Mouse (Mus musculus) limb, embryonic 14.5 days (tissue): ENCODE data around the gene Map3k10. TPM values are rescaled to one million over a fixed set of nuclear protein-coding genes. Genes with fewer than 3 reads are reported as not detected.
"Not testable (repeated sequence)": the region's sequence is repeated elsewhere in the genome, so short reads cannot be mapped to it uniquely, and the experiment has no call there.

Experiments used
- ATAC-seq: fragments of 200-750 bp; cut with Nextera tagmentation; 2 replicates; pipeline ENCODE4 v1.8.0; 2017; ENCODE audit warnings: low read depth, moderate number of reproducible peaks, moderate TSS enrichment; ENCODE audit not compliant: low FRiP score
- DNase-seq: peaks from one replicate; pipeline ENCODE4 v3.0.0-alpha.2; 2015; ENCODE audit warnings: low spot score
- H3K27ac ChIP-seq: fragments of 300-500 bp; sonication (generic); replicated peaks from 2 replicates; pipeline ENCODE4 v1.5.1; 2014; ENCODE audit warnings: low read depth, mild to moderate bottlenecking, low read length, moderate library complexity, mixed read lengths
- H3K27me3 ChIP-seq: fragments of 300-500 bp; sonication (generic); 2 replicates; pipeline ENCODE4 v1.6.1; 2014; ENCODE audit warnings: low read length, mixed read lengths; ENCODE audit not compliant: control insufficient read depth, insufficient read depth
- H3K36me3 ChIP-seq: fragments of 300-500 bp; sonication (generic); 2 replicates; pipeline ENCODE4 v1.6.1; 2014; ENCODE audit warnings: mild to moderate bottlenecking, low read length, moderate library complexity, mixed read lengths; ENCODE audit not compliant: control insufficient read depth, insufficient read depth
- H3K4me1 ChIP-seq: fragments of 300-500 bp; sonication (generic); 2 replicates; pipeline ENCODE4 v1.6.1; 2014; ENCODE audit warnings: antibody characterized with exemption, low read length, mixed read lengths; ENCODE audit not compliant: control insufficient read depth, insufficient read depth
- H3K4me2 ChIP-seq: fragments of 300-500 bp; sonication (generic); replicated peaks from 2 replicates; pipeline ENCODE4 v1.6.1; 2014; ENCODE audit warnings: low read depth, mild to moderate bottlenecking, low read length, moderate library complexity; ENCODE audit not compliant: severe bottlenecking
- H3K4me3 ChIP-seq: fragments of 300-500 bp; sonication (generic); replicated peaks from 2 replicates; pipeline ENCODE4 v1.5.1; 2014; ENCODE audit warnings: low read length
- H3K9ac ChIP-seq: fragments of 300-500 bp; sonication (generic); 2 replicates; pipeline ENCODE4 v1.6.1; 2014; ENCODE audit warnings: mild to moderate bottlenecking, low read depth, low read length, moderate library complexity; ENCODE audit not compliant: severe bottlenecking
- H3K9me3 ChIP-seq: fragments of 300-500 bp; sonication (generic); 2 replicates; pipeline ENCODE4 v1.6.1; 2016; ENCODE audit warnings: low read length; ENCODE audit not compliant: control insufficient read depth
- POLR2A ChIP-seq: fragments of 200-500 bp; IDR thresholded peaks from 2 replicates; pipeline ENCODE4 v1.8.0; 2012; ENCODE audit warnings: inconsistent platforms, mild to moderate bottlenecking, moderate library complexity, borderline replicate concordance; ENCODE audit not compliant: insufficient read depth, insufficient read length; ENCODE audit errors: extremely low read depth
- WGBS: fragments of 180-500 bp; shearing (Covaris S2); extraction: QIAGEN DNeasy Blood & Tissue Kit; methylation state at CpG from one replicate; pipeline ENCODE4 v1.1.7; 2014; 5-methylcytosine and 5-hydroxymethylcytosine counted together
- polyA plus RNA-seq, 2 experiments: library from polyadenylated mRNA; depleted of rRNA in 1 of 2; stranded (reverse) in 1 of 2; unstranded in 1 of 2; fragments of >200 nt; fragmentation: Nextera tagmentation in 1 of 2; extraction: Ambion mirVana in 1 of 2; gene quantifications; 2 replicates each; pipeline versions ENCODE4 v1.2.1 to v1.2.3; 2012 to 2014

The Map3k10 gene
- polyA plus RNA-seq, 2 experiments, result 8.8 to 34.4 TPM

DNA sequence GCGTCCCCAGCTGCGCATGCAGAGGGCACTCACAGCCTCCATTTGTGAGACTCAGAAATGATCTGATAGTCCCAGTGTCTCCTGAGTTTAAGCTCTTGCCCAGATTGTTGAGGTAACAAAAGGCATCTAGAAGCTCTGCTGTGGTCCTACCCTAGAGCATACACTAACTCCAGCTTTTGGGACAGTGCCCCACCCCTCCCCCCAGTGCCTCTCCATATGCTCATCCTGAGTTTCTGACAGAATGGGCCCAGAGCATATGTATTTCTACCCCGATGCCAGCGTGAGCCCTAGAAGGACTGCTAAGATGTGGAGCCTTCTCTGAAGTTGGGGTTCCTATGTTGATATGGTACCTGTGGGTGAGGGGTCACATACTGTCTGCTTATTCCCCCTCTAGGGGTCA is 43.0 kb downstream of the Map3k10 start:
- no peak for ATAC-seq
- H3K36me3 ChIP-seq, result peaks cover 86% of the 10 kb centered on the region
- no peak overlapping the region for H3K4me3 ChIP-seq
- H3K9me3 ChIP-seq, result no peaks in the 10 kb centered on the region
- H3K4me2 ChIP-seq, result no peak overlapping the region
- H3K4me1 ChIP-seq, result no peaks in the 10 kb centered on the region
- 93% methylated on average over 4 of the region's 4 CpGs for WGBS
- no peak for DNase-seq
- no peak overlapping the region for H3K9ac ChIP-seq
- no peaks in the 10 kb centered on the region for H3K27me3 ChIP-seq
- TF ChIP-seq POLR2A, result no peak
- H3K27ac ChIP-seq, result no peak overlapping the region

DNA sequence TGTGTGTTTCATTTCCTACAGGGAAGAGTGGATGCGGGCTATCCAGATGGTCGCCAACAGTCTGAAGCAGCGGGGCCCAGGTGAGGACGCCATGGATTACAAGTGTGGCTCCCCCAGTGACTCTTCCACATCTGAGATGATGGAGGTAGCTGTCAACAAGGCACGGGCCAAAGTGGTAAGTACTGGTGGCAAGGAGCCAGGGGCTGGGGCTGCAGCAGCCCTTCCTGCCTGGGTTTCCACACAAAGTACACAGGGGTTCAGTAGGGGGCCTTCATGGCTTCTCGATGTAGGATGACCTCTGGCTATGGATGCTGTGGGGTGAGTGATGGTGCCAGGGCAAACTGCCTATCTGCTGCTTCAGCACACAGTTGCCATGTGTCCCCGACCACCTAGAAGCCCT is 45.6 kb downstream of the Map3k10 start:
- not testable (repeated sequence) for H3K27me3 ChIP-seq, H3K4me2 ChIP-seq, H3K27ac ChIP-seq, H3K4me3 ChIP-seq, H3K4me1 ChIP-seq, DNase-seq, ATAC-seq, H3K9me3 ChIP-seq, H3K9ac ChIP-seq
- 93% methylated on average over 7 of the region's 7 CpGs for WGBS
- H3K36me3 ChIP-seq, result peaks cover 89% of the 10 kb centered on the region

DNA sequence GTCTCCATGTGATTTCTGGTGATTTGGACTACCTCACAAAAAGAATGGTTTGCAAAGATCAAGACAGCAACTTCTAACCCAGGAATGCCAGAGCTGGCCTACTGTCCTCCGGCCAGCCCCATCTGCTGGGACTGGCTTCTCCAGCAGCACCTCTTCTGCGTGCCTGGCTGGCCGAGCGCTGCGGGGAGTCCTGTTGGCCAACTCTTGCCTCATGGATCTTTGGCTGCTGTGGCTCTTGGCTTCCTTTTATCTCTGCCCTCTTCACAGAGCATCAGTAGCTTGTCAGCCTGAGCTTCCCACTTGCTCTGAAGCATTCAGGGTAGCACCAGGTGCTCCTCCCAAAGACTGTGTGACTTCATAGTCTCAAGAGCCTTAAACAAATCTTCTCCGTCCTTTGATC is 46.2 kb downstream of the Map3k10 start:
- no peak overlapping the region for H3K9ac ChIP-seq
- no peaks in the 10 kb centered on the region for H3K27me3 ChIP-seq
- no peak overlapping the region for H3K27ac ChIP-seq
- H3K4me2 ChIP-seq, result no peak overlapping the region
- ATAC-seq (no peak), DNase-seq (no peak)
- 96% methylated on average over 6 of the region's 6 CpGs for WGBS
- no peak overlapping the region for H3K4me3 ChIP-seq
- no peaks in the 10 kb centered on the region for H3K4me1 ChIP-seq
- no peaks in the 10 kb centered on the region for H3K9me3 ChIP-seq
- peaks cover 91% of the 10 kb centered on the region for H3K36me3 ChIP-seq
- TF ChIP-seq POLR2A, result no peak

DNA sequence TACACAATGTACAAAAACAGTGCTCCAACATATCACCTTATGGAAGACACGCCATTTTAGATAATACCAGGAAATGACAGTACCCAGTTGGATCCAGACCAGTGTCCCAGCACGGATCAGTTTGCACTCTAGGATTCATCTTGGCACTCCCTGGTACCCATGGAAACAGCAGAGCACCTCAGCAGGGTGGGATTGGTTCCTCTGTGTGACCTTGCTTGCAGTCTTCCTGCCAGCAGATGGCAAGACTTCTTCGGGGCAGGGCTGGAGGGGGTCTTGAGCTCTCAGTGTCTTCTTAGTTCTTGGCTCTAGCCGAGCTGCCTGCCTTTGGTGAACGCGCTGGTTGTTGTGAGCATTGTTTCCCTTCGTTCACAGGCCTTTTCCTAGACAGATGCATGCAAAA is 46.7 kb downstream of the Map3k10 start:
- Histone ChIP-seq H3K27ac (no peak overlapping the region), H3K36me3 (peaks cover 91% of the 10 kb centered on the region), H3K4me1 (no peaks in the 10 kb centered on the region), H3K9me3 (no peaks in the 10 kb centered on the region), H3K4me3 (no peak overlapping the region), H3K4me2 (no peak overlapping the region), H3K27me3 (no peaks in the 10 kb centered on the region), H3K9ac (no peak overlapping the region)
- no peak for ATAC-seq
- DNase-seq, result no peak
- 95% methylated on average over 7 of the region's 7 CpGs for whole genome bisulfite sequencing
- no peak for TF ChIP-seq POLR2A

DNA sequence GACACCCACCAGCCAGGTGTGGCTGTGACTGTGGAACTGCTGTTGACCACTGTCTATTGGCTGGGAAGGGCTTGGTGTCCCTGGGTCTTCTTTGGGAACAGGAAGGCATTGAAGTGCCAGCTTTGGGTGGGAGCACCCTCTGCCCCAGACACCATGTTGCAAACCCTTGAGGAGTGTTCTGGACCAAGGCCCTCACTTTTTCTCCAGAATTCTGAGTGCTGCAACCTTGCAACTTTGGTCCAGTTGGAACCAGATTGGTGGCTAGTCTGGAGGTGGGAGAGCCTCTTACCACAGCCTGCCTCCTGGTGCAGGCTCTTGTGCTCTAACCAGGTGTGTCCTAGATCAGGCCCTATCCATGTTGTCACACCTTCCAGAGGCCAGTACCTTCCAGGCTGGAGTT is 49.4 kb downstream of the Map3k10 start:
- no peak overlapping the region for H3K4me3 ChIP-seq
- peaks cover 87% of the 10 kb centered on the region for H3K36me3 ChIP-seq

DNA sequence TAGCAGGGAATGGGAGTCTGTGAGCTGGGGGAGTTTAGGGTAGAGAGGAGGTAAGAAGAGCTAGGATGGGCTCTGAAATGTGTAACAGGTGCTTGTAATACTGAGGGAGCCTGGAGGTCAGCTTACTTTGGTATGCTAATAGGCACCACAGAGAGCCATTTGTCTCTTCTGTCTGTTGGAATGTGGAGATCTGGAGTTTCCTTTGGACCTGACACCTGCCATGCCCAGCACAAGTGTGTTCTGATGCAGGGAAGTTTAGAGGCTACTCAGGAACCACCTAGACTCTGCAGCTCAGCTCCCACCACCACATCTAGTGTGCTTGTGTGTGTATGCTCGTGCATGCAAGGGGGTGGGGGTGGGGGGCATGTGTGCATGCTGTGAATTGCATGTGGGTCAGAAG is 52.2 kb downstream of the Map3k10 start:
- Histone ChIP-seq H3K27ac (no peak overlapping the region), H3K27me3 (no peaks in the 10 kb centered on the region), H3K9me3 (no peaks in the 10 kb centered on the region), H3K4me3 (no peak overlapping the region), H3K9ac (no peak overlapping the region), H3K4me1 (no peaks in the 10 kb centered on the region), H3K4me2 (no peak overlapping the region), H3K36me3 (peaks cover 87% of the 10 kb centered on the region)
- no peak for ATAC-seq
- DNase-seq, result no peak
- WGBS, result 77% methylated on average over 1 of the region's 1 CpGs
- TF ChIP-seq POLR2A, result no peak

More for the DNA sequence above, 49.4 kb downstream of the Map3k10 start:
- Histone ChIP-seq H3K27me3 (no peaks in the 10 kb centered on the region), H3K9ac (no peak overlapping the region), H3K9me3 (no peaks in the 10 kb centered on the region), H3K27ac (no peak overlapping the region), H3K4me2 (no peak overlapping the region), H3K4me1 (no peaks in the 10 kb centered on the region)
- no peak for DNase-seq
- TF ChIP-seq POLR2A, result no peak
- no peak for ATAC-seq
